Mouse (Mus musculus) liver, embryonic 11.5 days (tissue): ENCODE results near the gene Neu1. TPM values are rescaled to one million over a fixed set of nuclear protein-coding genes. Genes with fewer than 3 reads are reported as not detected.
"Not testable (repeated sequence)": the region's sequence is repeated elsewhere in the genome, so short reads cannot be mapped to it uniquely, and the experiment has no call there.

ENCODE experiments used
- ATAC-seq: fragments of 200-750 bp; cut with Nextera tagmentation; replicated peaks from 2 replicates; pipeline ENCODE4 v1.8.0; 2017; ENCODE audit warnings: moderate number of reproducible peaks, mild to moderate bottlenecking, moderate TSS enrichment, moderate library complexity; ENCODE audit not compliant: low FRiP score
- DNase-seq: peaks from one replicate; pipeline ENCODE4 v3.0.0-alpha.2; 2017; ENCODE audit warnings: low spot score
- H3K27ac ChIP-seq: fragments of 300-500 bp; sonication (generic); 2 replicates; pipeline ENCODE4 v1.5.1; 2014; ENCODE audit warnings: mild to moderate bottlenecking, low read depth, low read length, control low read depth
- H3K27me3 ChIP-seq: fragments of 300-500 bp; sonication (generic); replicated peaks from 2 replicates; pipeline ENCODE4 v1.6.1; 2014; ENCODE audit warnings: low read length, mixed read lengths; ENCODE audit not compliant: control insufficient read depth, insufficient read depth
- H3K36me3 ChIP-seq: fragments of 300-500 bp; sonication (generic); 2 replicates; pipeline ENCODE4 v1.6.1; 2014; ENCODE audit warnings: mild to moderate bottlenecking, low read length, moderate library complexity, mixed read lengths; ENCODE audit not compliant: control insufficient read depth, insufficient read depth
- H3K4me1 ChIP-seq: fragments of 300-500 bp; sonication (generic); replicated peaks from 2 replicates; pipeline ENCODE4 v1.6.1; 2014; ENCODE audit warnings: low read length, mixed read lengths; ENCODE audit not compliant: control insufficient read depth, insufficient read depth
- H3K4me2 ChIP-seq: fragments of 300-500 bp; sonication (generic); 2 replicates; pipeline ENCODE4 v1.6.1; 2014; ENCODE audit warnings: mild to moderate bottlenecking, control low read depth, moderate library complexity
- H3K4me3 ChIP-seq: fragments of 300-500 bp; sonication (generic); 2 replicates; pipeline ENCODE4 v1.5.1; 2014; ENCODE audit warnings: low read depth, low read length, control low read depth
- H3K9ac ChIP-seq: fragments of 300-500 bp; sonication (generic); 2 replicates; pipeline ENCODE4 v1.6.1; 2014; ENCODE audit warnings: low read depth, low read length, control low read depth
- H3K9me3 ChIP-seq: fragments of 300-500 bp; sonication (generic); 2 replicates; pipeline ENCODE4 v1.6.1; 2016; ENCODE audit warnings: low read length, inconsistent platforms, mixed read lengths; ENCODE audit not compliant: control insufficient read depth
- WGBS: fragments of 180-500 bp; shearing (Covaris S2); extraction: QIAGEN DNeasy Blood & Tissue Kit; methylation state at CpG from one replicate; pipeline ENCODE4 v1.1.7; 2014; 5-methylcytosine and 5-hydroxymethylcytosine counted together
- polyA plus RNA-seq: library from polyadenylated mRNA; unstranded; fragments of >200 nt; fragmentation: Nextera tagmentation; extraction: Ambion mirVana; gene quantifications from 2 replicates; pipeline ENCODE4 v1.2.1, GENCODE M21; 2014

The Neu1 gene
- polyA plus RNA-seq, 1 experiment from 2014 or later = 26.4 TPM

DNA sequence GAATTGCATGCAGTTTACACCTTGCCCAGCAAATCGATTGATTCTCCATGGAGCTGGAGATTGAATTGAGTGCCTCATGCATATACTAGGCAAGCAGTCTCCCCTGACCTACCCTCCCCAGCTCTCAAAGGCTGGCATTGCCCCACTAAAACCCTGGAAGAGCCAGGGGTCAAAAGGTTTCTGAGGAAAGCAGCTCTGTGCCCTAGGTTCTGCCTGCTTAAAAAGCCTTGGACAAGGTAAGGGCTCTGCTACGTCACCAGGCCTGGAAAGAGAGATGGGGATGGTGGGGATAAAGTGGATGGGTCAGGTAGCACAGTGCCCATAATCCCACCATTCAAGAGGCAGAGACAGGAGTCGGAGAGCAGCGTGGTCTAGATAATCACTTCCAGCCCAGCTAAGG, 23.8 kb downstream of the Neu1 start:
- no peak overlapping the region for H3K4me2 ChIP-seq
- 82% methylated on average over 4 of the region's 4 CpGs for WGBS
- DNase-seq = no peak

GRCm38 (mm10) chr17:34955884-34956283, 24.8 kb downstream of the Neu1 start:
- DNase-seq (no peak), ATAC-seq (no peak)
- H3K9me3 ChIP-seq = no peaks in the 10 kb centered on the region
- peaks cover 11% of the 10 kb centered on the region for H3K4me1 ChIP-seq
- H3K27ac ChIP-seq = no peak overlapping the region
- no peak overlapping the region for H3K4me2 ChIP-seq
- 73% methylated on average over 3 of the region's 3 CpGs for WGBS
- peaks cover 3% of the 10 kb centered on the region; the same call in 1 of the 2 replicates for H3K27me3 ChIP-seq
- H3K36me3 ChIP-seq = peaks cover 6% of the 10 kb centered on the region; the same call in 1 of the 2 replicates
- H3K4me3 ChIP-seq = no peak overlapping the region
- H3K9ac ChIP-seq = no peak overlapping the region

More for the DNA sequence above, 23.8 kb downstream of the Neu1 start:
- Histone ChIP-seq H3K27ac (no peak overlapping the region), H3K4me3 (no peak overlapping the region), H3K9ac (no peak overlapping the region), H3K4me1 (peaks cover 11% of the 10 kb centered on the region), H3K27me3 (peaks cover 3% of the 10 kb centered on the region; the same call in 1 of the 2 replicates), H3K9me3 (no peaks in the 10 kb centered on the region), H3K36me3 (peaks cover 16% of the 10 kb centered on the region)
- ATAC-seq = no peak

DNA sequence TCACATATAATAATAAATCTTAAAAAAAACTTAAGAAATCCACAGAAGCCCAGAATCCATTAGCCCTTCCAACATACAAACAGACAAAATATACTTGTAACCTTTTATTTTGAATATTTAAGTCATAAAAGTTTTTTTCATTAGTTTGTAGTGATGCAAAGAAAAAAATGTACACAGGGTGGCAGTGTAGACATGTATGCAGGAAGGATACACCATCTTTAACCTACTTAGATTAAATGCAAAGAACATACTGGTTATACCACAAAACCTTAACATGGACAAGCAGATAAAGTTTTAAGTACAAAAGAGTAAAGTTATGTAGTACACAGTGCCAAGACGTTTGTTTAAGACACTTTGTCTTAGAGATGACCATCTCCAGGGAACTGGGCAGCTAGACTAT, 25.3 kb downstream of the Neu1 start:
- no peak for DNase-seq
- Histone ChIP-seq H3K9me3 (no peaks in the 10 kb centered on the region), H3K27ac (no peak overlapping the region), H3K4me3 (no peak overlapping the region), H3K36me3 (peaks cover 2% of the 10 kb centered on the region; the same call in 1 of the 2 replicates), H3K4me1 (peaks cover 11% of the 10 kb centered on the region), H3K4me2 (no peak overlapping the region), H3K9ac (no peak overlapping the region), H3K27me3 (peaks cover 3% of the 10 kb centered on the region)
- 45% methylated on average over 1 of the region's 1 CpGs for WGBS
- no peak for ATAC-seq

DNA sequence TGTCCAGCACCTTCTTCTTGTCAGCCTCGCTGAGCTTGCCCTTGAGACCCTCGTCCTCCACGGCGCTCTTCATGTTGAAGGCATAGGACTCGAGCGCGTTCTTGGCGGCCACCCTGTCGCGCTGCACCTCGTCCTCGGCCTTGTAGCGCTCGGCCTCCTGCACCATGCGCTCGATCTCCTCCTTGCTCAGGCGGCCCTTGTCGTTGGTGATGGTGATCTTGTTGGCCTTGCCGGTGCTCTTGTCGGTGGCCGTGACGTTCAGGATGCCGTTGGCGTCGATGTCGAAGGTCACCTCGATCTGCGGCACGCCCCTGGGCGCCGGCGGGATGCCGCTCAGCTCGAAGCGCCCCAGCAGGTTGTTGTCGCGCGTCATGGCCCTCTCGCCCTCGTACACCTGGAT, 26.2 kb downstream of the Neu1 start:
- H3K4me2 ChIP-seq, ATAC-seq, H3K4me3 ChIP-seq, H3K27ac ChIP-seq, H3K9ac ChIP-seq, H3K9me3 ChIP-seq, H3K27me3 ChIP-seq, H3K36me3 ChIP-seq, DNase-seq: not testable (repeated sequence)
- H3K4me1 ChIP-seq = peaks cover 11% of the 10 kb centered on the region
- 19% methylated on average over 34 of the region's 40 CpGs for WGBS

DNA sequence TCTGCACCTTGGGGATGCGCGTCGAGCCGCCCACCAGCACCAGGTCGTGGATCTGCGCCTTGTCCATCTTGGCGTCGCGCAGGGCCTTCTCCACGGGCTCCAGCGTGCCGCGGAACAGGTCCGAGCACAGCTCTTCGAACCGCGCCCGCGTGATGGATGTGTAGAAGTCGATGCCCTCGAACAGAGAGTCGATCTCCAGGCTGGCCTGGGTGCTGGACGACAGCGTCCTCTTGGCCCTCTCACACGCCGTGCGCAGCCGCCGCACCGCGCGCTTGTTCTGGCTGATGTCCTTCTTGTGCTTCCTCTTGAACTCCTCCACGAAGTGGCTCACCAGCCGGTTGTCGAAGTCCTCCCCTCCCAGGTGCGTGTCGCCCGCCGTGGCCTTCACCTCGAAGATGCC, 26.9 kb downstream of the Neu1 start:
- 31% methylated on average over 18 of the region's 40 CpGs for WGBS
- DNase-seq, H3K36me3 ChIP-seq: not testable (repeated sequence)

GRCm38 (mm10) chr17:34958734-34959129, 27.7 kb downstream of the Neu1 start:
- H3K27ac ChIP-seq, H3K9me3 ChIP-seq, H3K27me3 ChIP-seq, DNase-seq, H3K36me3 ChIP-seq, H3K9ac ChIP-seq: not testable (repeated sequence)
- H3K4me2 ChIP-seq = peak overlapping the region; percentile 93
- H3K4me1 ChIP-seq = peaks cover 11% of the 10 kb centered on the region
- WGBS = 2% methylated on average over 28 of the region's 47 CpGs
- H3K4me3 ChIP-seq = peak overlapping the region; percentile 52; the same call in 1 of the 2 replicates
- 0 out of 2 replicates have a peak, but pooled peaks have one; percentile 6 for ATAC-seq

More for the DNA sequence above, 26.9 kb downstream of the Neu1 start:
- H3K27me3 ChIP-seq, H3K27ac ChIP-seq, H3K9me3 ChIP-seq, H3K9ac ChIP-seq, H3K4me3 ChIP-seq, H3K4me2 ChIP-seq, ATAC-seq: not testable (repeated sequence)
- peaks cover 11% of the 10 kb centered on the region for H3K4me1 ChIP-seq

GRCm38 (mm10) chr17:34959130-34959778, 28.2 kb downstream of the Neu1 start, which contains the start of gene Hspa1b:
Hspa1b (minus strand) TSS chr17:34959238.
- Histone ChIP-seq H3K27ac (peak within 1 kb of the TSS; percentile 8), H3K27me3 (peaks cover 10% of the 10 kb centered on the region), H3K4me3 (peak within 1 kb of the TSS; percentile 52), H3K4me2 (peak within 1 kb of the TSS; percentile 93), H3K9ac (peak within 1 kb of the TSS; percentile 62), H3K4me1 (peaks cover 11% of the 10 kb centered on the region)
- not testable (repeated sequence) for H3K9me3 ChIP-seq, H3K36me3 ChIP-seq
- peak; percentile 79 for DNase-seq
- under 1% methylated on average over 25 of the region's 32 CpGs for WGBS
- ATAC-seq = peak; percentile 91

- Histone ChIP-seq H3K27ac (peak overlapping the region; percentile 8), H3K4me2 (peak overlapping the region; percentile 93), H3K4me3 (peak overlapping the region; percentile 52), H3K9me3 (no peaks in the 10 kb centered on the region), H3K4me1 (peaks cover 11% of the 10 kb centered on the region), H3K36me3 (no peaks in the 10 kb centered on the region), H3K9ac (peak overlapping the region; percentile 62), H3K27me3 (peaks cover 12% of the 10 kb centered on the region)
- 8% methylated on average over 12 of the region's 12 CpGs for WGBS
- no peak for DNase-seq
- ATAC-seq = peak; percentile 37; the same call in 1 of the 2 replicates
These were observed 28.9 kb downstream of the Neu1 start for GRCm38 (mm10) chr17:34959881-34960515.
